Mouse (Mus musculus) myocyte (in vitro differentiated cells): Measurements from ENCODE around the gene Gdf7.

ENCODE experiments used
- CEBPB ChIP-seq: IDR thresholded peaks from 2 replicates; pipeline ENCODE4 v1.6.1; 2011; ENCODE audit warnings: mild to moderate bottlenecking, moderate library complexity; ENCODE audit not compliant: poor library complexity, insufficient read depth, severe bottlenecking
- E2F4 ChIP-seq: IDR thresholded peaks from one replicate; pipeline ENCODE4 v1.6.1; 2011; ENCODE audit warnings: mild to moderate bottlenecking, control low read depth, moderate library complexity; ENCODE audit not compliant: insufficient read depth
- MAX ChIP-seq: IDR thresholded peaks from one replicate; pipeline ENCODE4 v1.6.1; 2011; ENCODE audit warnings: low read depth, mild to moderate bottlenecking, control low read depth
- MYOD1 ChIP-seq, 3 experiments: IDR thresholded peaks; one replicate each; pipeline ENCODE4 v1.6.1; 2011; ENCODE audit warnings: control low read depth in 2 of 3, low read depth in 2 of 3, mild to moderate bottlenecking in 2 of 3, moderate library complexity in 1 of 3; ENCODE audit not compliant: insufficient read length in 2 of 3, control insufficient read depth in 1 of 3
- MYOG ChIP-seq, 3 experiments: IDR thresholded peaks; one replicate each; pipeline ENCODE4 v1.6.1; 2011; ENCODE audit warnings: control low read depth in 2 of 3, low read depth in 2 of 3, mild to moderate bottlenecking in 2 of 3; ENCODE audit not compliant: insufficient read length in 2 of 3, control insufficient read depth in 1 of 3, insufficient read depth in 1 of 3
- POLR2A ChIP-seq: IDR thresholded peaks from one replicate; pipeline ENCODE4 v1.6.1; 2011; ENCODE audit warnings: low read depth, mild to moderate bottlenecking, control low read depth, moderate library complexity; ENCODE audit not compliant: insufficient read length
- POLR2AphosphoS2 ChIP-seq: IDR thresholded peaks from one replicate; pipeline ENCODE4 v1.6.1; 2011; ENCODE audit warnings: low read depth, control low read depth; ENCODE audit not compliant: insufficient read length
- REST ChIP-seq: IDR thresholded peaks from one replicate; pipeline ENCODE4 v1.6.1; 2011; ENCODE audit warnings: mild to moderate bottlenecking, control low read depth, moderate library complexity; ENCODE audit not compliant: insufficient read depth, insufficient read length
- SRF ChIP-seq: IDR thresholded peaks from one replicate; pipeline ENCODE4 v1.6.1; 2011; ENCODE audit warnings: low read depth; ENCODE audit not compliant: control insufficient read depth, insufficient read length
- TCF12 ChIP-seq: IDR thresholded peaks from one replicate; pipeline ENCODE4 v1.6.1; 2011; ENCODE audit warnings: mild to moderate bottlenecking, control low read depth; ENCODE audit not compliant: poor library complexity, insufficient read depth, severe bottlenecking
- TCF3 ChIP-seq: IDR thresholded peaks from one replicate; pipeline ENCODE4 v1.6.1; 2011; ENCODE audit warnings: low read depth, control low read depth; ENCODE audit not compliant: insufficient read length
- USF1 ChIP-seq: IDR thresholded peaks from one replicate; pipeline ENCODE4 v1.6.1; 2011; ENCODE audit warnings: low read depth, mild to moderate bottlenecking, control low read depth, moderate library complexity

GRCm38 (mm10) chr12:8313773-8314172 lies 12.0 kb upstream of the Gdf7 start:
- TF ChIP-seq USF1 (no peak), POLR2A (no peak), TCF12 (no peak), MYOG (IDR thresholded peaks at IDR 0.05; ENCODE audit: control insufficient read depth in 1 of 3, insufficient read depth in 1 of 3, insufficient read length in 2 of 3, low read depth in 2 of 3) (no peak), MAX (no peak), CEBPB (no peak), REST (no peak), E2F4 (no peak), MYOD1 (IDR thresholded peaks at IDR 0.05; ENCODE audit: control insufficient read depth in 1 of 3, insufficient read length in 2 of 3, low read depth in 2 of 3) (no peak), TCF3 (no peak), POLR2AphosphoS2 (no peak), SRF (no peak)
